Mouse (Mus musculus): ENCODE measurements around the gene Gm27029. TPM values are rescaled to one million over a fixed set of nuclear protein-coding genes. Genes with fewer than 3 reads are reported as not detected.
"Not testable (repeated sequence)": the region's sequence is repeated elsewhere in the genome, so short reads cannot be mapped to it uniquely, and the experiment has no call there.

Gene Gm27029
- polyA plus RNA-seq, 1 experiment, result 1.6 TPM

- H3K27ac ChIP-seq (ENCODE audit: insufficient read depth, low read depth, low read length), result peak overlapping the region; percentile 81
- 62% methylated on average over 4 of the region's 4 CpGs for WGBS
- no peak for DNase-seq
Observed at GRCm38 (mm10) chr11:101448899-101449298, 24.3 kb upstream of the Gm27029 start.

GRCm38 (mm10) chr11:101448274-101448746 is 23.7 kb upstream of the Gm27029 start, which contains the start of gene Ifi35:
Gene Ifi35, plus strand, starts transcription at chr11:101448407.
- TF ChIP-seq POLR2A (IDR thresholded peaks at IDR 0.05; ENCODE audit: low read depth, low read length), result peak; percentile 75
- no peak for TF ChIP-seq CTCF (conservative IDR thresholded peaks at IDR 0.05; ENCODE audit: insufficient read depth, insufficient read length, low read depth, low read length)
- Histone ChIP-seq H3K4me1 (ENCODE audit: control insufficient read depth, insufficient read depth, low read length) (no peaks in the 10 kb centered on the region; the same call in 1 of the 2 replicates), H3K4me3 (ENCODE audit: insufficient read depth, low read depth, low read length) (peak within 1 kb of the TSS; percentile 84), H3K27ac (ENCODE audit: insufficient read depth, low read depth, low read length) (peak within 1 kb of the TSS; percentile 81), H3K27me3 (replicated peaks; ENCODE audit: control insufficient read depth, insufficient read depth, low read length) (no peaks in the 10 kb centered on the region), H3K36me3 (ENCODE audit: control insufficient read depth, insufficient read depth, low read length) (peaks cover 3% of the 10 kb centered on the region)
- peak; percentile 93 for DNase-seq
- 3% methylated on average over 10 of the region's 10 CpGs for WGBS

More at GRCm38 (mm10) chr11:101448899-101449298, 24.3 kb upstream of the Gm27029 start:
- H3K36me3 ChIP-seq (ENCODE audit: control insufficient read depth, insufficient read depth, low read length), result peaks cover 2% of the 10 kb centered on the region; the same call in 1 of the 2 replicates
- H3K27me3 ChIP-seq (replicated peaks; ENCODE audit: control insufficient read depth, insufficient read depth, low read length), result no peaks in the 10 kb centered on the region
- TF ChIP-seq CTCF (conservative IDR thresholded peaks at IDR 0.05; ENCODE audit: insufficient read depth, insufficient read length, low read depth, low read length) (no peak), POLR2A (IDR thresholded peaks at IDR 0.05; ENCODE audit: low read depth, low read length) (no peak)
- no peaks in the 10 kb centered on the region; the same call in 1 of the 2 replicates for H3K4me1 ChIP-seq (ENCODE audit: control insufficient read depth, insufficient read depth, low read length)
- peak overlapping the region; percentile 84 for H3K4me3 ChIP-seq (ENCODE audit: insufficient read depth, low read depth, low read length)

DNA sequence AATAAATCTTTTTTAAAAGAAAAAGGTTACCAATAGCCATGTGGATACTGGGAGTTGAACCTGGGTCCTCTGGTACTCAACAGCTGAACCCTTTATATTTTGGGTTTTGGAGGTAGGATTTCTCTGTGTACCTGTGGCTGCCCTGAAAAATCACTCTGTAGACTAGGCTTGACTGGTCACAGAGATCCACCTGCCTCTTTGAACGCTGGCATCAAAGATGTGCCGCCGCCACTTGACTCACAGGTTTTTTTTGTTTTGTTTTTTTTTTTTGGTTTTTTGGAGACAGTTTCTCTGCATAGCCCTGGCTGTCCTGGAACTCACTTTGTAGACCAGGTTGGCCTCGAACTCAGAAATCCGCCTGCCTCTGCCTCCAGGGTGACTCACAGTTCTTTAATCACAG is 23.2 kb upstream of the Gm27029 start:
- TF ChIP-seq POLR2A (IDR thresholded peaks at IDR 0.05; ENCODE audit: low read depth, low read length) (no peak), CTCF (conservative IDR thresholded peaks at IDR 0.05; ENCODE audit: insufficient read depth, insufficient read length, low read depth, low read length) (no peak)
- no peak overlapping the region for H3K4me3 ChIP-seq (ENCODE audit: insufficient read depth, low read depth, low read length)
- WGBS, result 64% methylated on average over 5 of the region's 5 CpGs

GRCm38 (mm10) chr11:101446860-101447259 is 22.3 kb upstream of the Gm27029 start:
- 88% methylated on average over 8 of the region's 8 CpGs for WGBS
- not testable (repeated sequence) for H3K36me3 ChIP-seq (ENCODE audit: control insufficient read depth, insufficient read depth, low read length); H3K27me3 ChIP-seq (replicated peaks; ENCODE audit: control insufficient read depth, insufficient read depth, low read length); H3K4me1 ChIP-seq (ENCODE audit: control insufficient read depth, insufficient read depth, low read length); H3K27ac ChIP-seq (ENCODE audit: insufficient read depth, low read depth, low read length); H3K4me3 ChIP-seq (ENCODE audit: insufficient read depth, low read depth, low read length); DNase-seq

More for the DNA sequence above, 23.2 kb upstream of the Gm27029 start:
- no peaks in the 10 kb centered on the region; the same call in 1 of the 2 replicates for H3K4me1 ChIP-seq (ENCODE audit: control insufficient read depth, insufficient read depth, low read length)
- H3K36me3 ChIP-seq (ENCODE audit: control insufficient read depth, insufficient read depth, low read length), result peaks cover 3% of the 10 kb centered on the region
- no peaks in the 10 kb centered on the region for H3K27me3 ChIP-seq (replicated peaks; ENCODE audit: control insufficient read depth, insufficient read depth, low read length)
- no peak overlapping the region for H3K27ac ChIP-seq (ENCODE audit: insufficient read depth, low read depth, low read length)
- DNase-seq, result no peak

DNA sequence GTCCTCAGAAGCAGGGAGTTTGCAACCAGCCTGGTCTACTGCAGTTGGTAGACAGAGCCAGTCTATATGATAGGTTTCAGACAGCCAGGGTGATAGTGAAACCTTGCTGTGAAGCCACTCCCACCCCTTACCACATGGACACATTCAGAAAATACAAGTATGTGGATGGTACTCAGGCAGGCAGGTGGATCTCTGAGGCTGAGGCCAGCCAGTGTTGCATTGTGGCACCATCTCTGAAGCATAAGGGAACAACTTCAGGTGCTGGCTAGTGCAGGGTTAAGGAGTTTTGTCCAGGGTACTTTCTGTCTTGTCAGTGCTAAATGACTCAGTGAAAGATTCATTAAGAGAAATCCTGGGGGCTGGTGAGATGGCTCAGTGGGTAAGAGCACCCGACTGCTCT is 21.7 kb upstream of the Gm27029 start:
- H3K36me3 ChIP-seq (ENCODE audit: control insufficient read depth, insufficient read depth, low read length), result peaks cover 3% of the 10 kb centered on the region
- H3K4me1 ChIP-seq (ENCODE audit: control insufficient read depth, insufficient read depth, low read length), result no peaks in the 10 kb centered on the region; the same call in 1 of the 2 replicates
- TF ChIP-seq POLR2A (IDR thresholded peaks at IDR 0.05; ENCODE audit: low read depth, low read length), result no peak
- no peak for TF ChIP-seq CTCF (conservative IDR thresholded peaks at IDR 0.05; ENCODE audit: insufficient read depth, insufficient read length, low read depth, low read length)
- no peak for DNase-seq
- no peak overlapping the region for H3K4me3 ChIP-seq (ENCODE audit: insufficient read depth, low read depth, low read length)
- H3K27ac ChIP-seq (ENCODE audit: insufficient read depth, low read depth, low read length), result no peak overlapping the region
- H3K27me3 ChIP-seq (replicated peaks; ENCODE audit: control insufficient read depth, insufficient read depth, low read length), result no peaks in the 10 kb centered on the region
- 62% methylated on average over 1 of the region's 1 CpGs for WGBS

- Histone ChIP-seq H3K27ac (ENCODE audit: insufficient read depth, low read depth, low read length) (peak overlapping the region; percentile 55; the same call in 1 of the 2 replicates), H3K36me3 (ENCODE audit: control insufficient read depth, insufficient read depth, low read length) (peaks cover 3% of the 10 kb centered on the region), H3K4me3 (ENCODE audit: insufficient read depth, low read depth, low read length) (peak overlapping the region; percentile 81), H3K4me1 (ENCODE audit: control insufficient read depth, insufficient read depth, low read length) (no peaks in the 10 kb centered on the region; the same call in 1 of the 2 replicates), H3K27me3 (replicated peaks; ENCODE audit: control insufficient read depth, insufficient read depth, low read length) (no peaks in the 10 kb centered on the region)
- DNase-seq, result no peak
- under 1% methylated on average over 14 of the region's 14 CpGs for WGBS
- no peak for TF ChIP-seq POLR2A (IDR thresholded peaks at IDR 0.05; ENCODE audit: low read depth, low read length)
- TF ChIP-seq CTCF (conservative IDR thresholded peaks at IDR 0.05; ENCODE audit: insufficient read depth, insufficient read length, low read depth, low read length), result no peak
Observed at GRCm38 (mm10) chr11:101442760-101443159, 18.2 kb upstream of the Gm27029 start.

DNA sequence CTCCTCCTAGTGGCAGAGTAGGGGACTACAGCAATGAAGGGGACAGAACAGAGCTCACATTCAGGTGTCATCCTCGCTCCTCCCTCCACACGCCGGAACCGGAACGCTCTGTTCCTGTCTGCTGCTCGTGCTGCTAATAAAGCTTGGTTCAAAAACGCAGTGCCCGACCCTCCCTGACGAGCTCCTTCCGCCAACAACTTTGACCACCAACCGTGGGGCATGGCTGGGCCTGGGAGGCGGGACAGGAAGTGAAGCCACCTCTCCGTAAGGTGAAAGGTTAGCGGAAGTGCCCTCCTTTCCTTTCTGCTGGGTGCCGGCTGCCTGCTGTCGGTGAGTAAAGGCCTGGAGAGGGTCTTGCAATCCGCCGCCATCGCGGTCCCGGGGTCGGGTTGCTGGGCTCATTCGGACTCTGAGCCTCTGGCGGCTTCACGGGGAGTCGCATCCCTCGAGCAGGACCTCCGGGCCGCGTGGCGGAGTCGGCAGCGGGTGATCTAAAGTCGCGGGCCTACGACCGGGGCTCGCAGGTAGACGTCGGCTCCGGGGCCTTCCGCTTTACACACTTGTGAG is 17.6 kb upstream of the Gm27029 start, which contains the start of gene Rpl27:
Gene Rpl27, plus strand, starts transcription at position 172 of the 567 bp plus-strand sequence.
- Histone ChIP-seq H3K4me3 (ENCODE audit: insufficient read depth, low read depth, low read length) (peak within 1 kb of the TSS; percentile 81), H3K4me1 (ENCODE audit: control insufficient read depth, insufficient read depth, low read length) (no peaks in the 10 kb centered on the region; the same call in 1 of the 2 replicates), H3K27ac (ENCODE audit: insufficient read depth, low read depth, low read length) (peak within 1 kb of the TSS; percentile 55), H3K27me3 (replicated peaks; ENCODE audit: control insufficient read depth, insufficient read depth, low read length) (no peaks in the 10 kb centered on the region), H3K36me3 (ENCODE audit: control insufficient read depth, insufficient read depth, low read length) (peaks cover 3% of the 10 kb centered on the region)
- TF ChIP-seq POLR2A (IDR thresholded peaks at IDR 0.05; ENCODE audit: low read depth, low read length), result peak; percentile 74
- peak; percentile 80 for TF ChIP-seq CTCF (conservative IDR thresholded peaks at IDR 0.05; ENCODE audit: insufficient read depth, insufficient read length, low read depth, low read length)
- DNase-seq, result peak; percentile 99
- WGBS, result under 1% methylated on average over 42 of the region's 42 CpGs

GRCm38 (mm10) chr11:101441450-101442126 is 17.0 kb upstream of the Gm27029 start:
- not testable (repeated sequence) for H3K27me3 ChIP-seq (replicated peaks; ENCODE audit: control insufficient read depth, insufficient read depth, low read length); DNase-seq; H3K36me3 ChIP-seq (ENCODE audit: control insufficient read depth, insufficient read depth, low read length); H3K4me1 ChIP-seq (ENCODE audit: control insufficient read depth, insufficient read depth, low read length); H3K27ac ChIP-seq (ENCODE audit: insufficient read depth, low read depth, low read length)
- WGBS, result 33% methylated on average over 15 of the region's 15 CpGs
- peak overlapping the region; percentile 30 for H3K4me3 ChIP-seq (ENCODE audit: insufficient read depth, low read depth, low read length)

GRCm38 (mm10) chr11:101438006-101438405 is 13.4 kb upstream of the Gm27029 start:
- not testable (repeated sequence) for H3K4me1 ChIP-seq (ENCODE audit: control insufficient read depth, insufficient read depth, low read length); H3K4me3 ChIP-seq (ENCODE audit: insufficient read depth, low read depth, low read length); H3K27me3 ChIP-seq (replicated peaks; ENCODE audit: control insufficient read depth, insufficient read depth, low read length); DNase-seq; H3K36me3 ChIP-seq (ENCODE audit: control insufficient read depth, insufficient read depth, low read length); H3K27ac ChIP-seq (ENCODE audit: insufficient read depth, low read depth, low read length)
- WGBS, result 45% methylated on average over 3 of the region's 3 CpGs
